Mouse (Mus musculus) Patski (cell line): Measurements from ENCODE around the gene Kcnj11. TPM values are rescaled to one million over a fixed set of nuclear protein-coding genes. Genes with fewer than 3 reads are reported as not detected.

Source experiments
- ATAC-seq: fragments of 100-300 bp; one replicate; pipeline ENCODE4 v1.8.0; 2021
- CTCF ChIA-PET: fragments of 350-600 bp; sonication (Branson Sonifier 250); formaldehyde crosslinking; loops from one replicate; lab custom pipeline; 2022; ENCODE audit warnings: inconsistent platforms; lab: Charles Lee
- POLR2A ChIA-PET: fragments of 350-600 bp; sonication (Branson Sonifier 250); formaldehyde crosslinking; loops from one replicate; lab custom pipeline; 2022; ENCODE audit warnings: antibody characterized with exemption, inconsistent platforms; lab: Charles Lee
- DNase-seq: peaks from one replicate; pipeline ENCODE4 v3.0.0-alpha.2; 2011; ENCODE audit warnings: low read depth, low spot score
- H3K27me3 ChIP-seq: fragments of 371-371 bp; one replicate; pipeline ENCODE4 v1.5.1; 2021
- CTCF ChIP-seq: fragments of 100-300 bp; IDR thresholded peaks from one replicate; pipeline ENCODE4 v1.5.1; 2021
- in situ Hi-C: fragments of 300-500 bp; cut with MboI; formaldehyde crosslinking; loops from 3 replicates; pipeline ENCODE4 v1.11.1; 2018; ENCODE audit warnings: low pct_unique_long_range_greater_than_20kb, mixed read lengths
- polyA plus RNA-seq: library from polyadenylated mRNA; unstranded; gene quantifications from one replicate; pipeline ENCODE4 v1.2.3, GENCODE M21; 2021

The Kcnj11 gene
- polyA plus RNA-seq, 1 experiment from 2014 or later, result 0.06 TPM

GRCm38 (mm10) chr7:46084839-46085513 is 15.6 kb downstream of the Kcnj11 start:
- no peak for DNase-seq
- ChIA-PET POLR2A (no interaction called here), CTCF (interaction anchor here (0.8 kb wide), 1 partner anchor 11 kb away, joined by 4 read pairs; no protein-coding TSS in a partner anchor)
- ATAC-seq, result no peak
- no peaks in the 10 kb centered on the region for H3K27me3 ChIP-seq
- in situ Hi-C loops, result no loop called here
- no peak for TF ChIP-seq CTCF

- ATAC-seq (no peak), DNase-seq (no peak)
- CTCF ChIA-PET, result interaction anchor here (0.9 kb wide), 1 partner anchor 12 kb away, joined by 3 read pairs; no protein-coding TSS in a partner anchor
- no peaks in the 10 kb centered on the region for H3K27me3 ChIP-seq
- POLR2A ChIA-PET, result no interaction called here
- in situ Hi-C loops, result no loop called here
- no peak for TF ChIP-seq CTCF
Observed at GRCm38 (mm10) chr7:46084024-46084423, 16.5 kb downstream of the Kcnj11 start.

GRCm38 (mm10) chr7:46077675-46078074 is 22.9 kb downstream of the Kcnj11 start:
- ChIA-PET POLR2A (no interaction called here), CTCF (no interaction called here)
- no peak for TF ChIP-seq CTCF
- in situ Hi-C loops, result no loop called here
- no peaks in the 10 kb centered on the region for H3K27me3 ChIP-seq
- no peak for ATAC-seq
- no peak for DNase-seq

GRCm38 (mm10) chr7:46076844-46077243 is 23.7 kb downstream of the Kcnj11 start:
- no peak for TF ChIP-seq CTCF
- H3K27me3 ChIP-seq, result no peaks in the 10 kb centered on the region
- in situ Hi-C loops, result no loop called here
- CTCF ChIA-PET, result no interaction called here
- ATAC-seq (no peak), DNase-seq (no peak)
- POLR2A ChIA-PET, result no interaction called here

- no peaks in the 10 kb centered on the region for H3K27me3 ChIP-seq
- DNase-seq, result no peak
Observed at GRCm38 (mm10) chr7:46068831-46069230, 31.7 kb downstream of the Kcnj11 start.

GRCm38 (mm10) chr7:46063296-46063695 is 37.3 kb downstream of the Kcnj11 start:
- ChIA-PET POLR2A (no interaction called here), CTCF (interaction anchor here (1.1 kb wide), 1 partner anchor 19 kb away, joined by 3 read pairs; no protein-coding TSS in a partner anchor)
- in situ Hi-C loops, result no loop called here
- ATAC-seq, result no peak
- no peaks in the 10 kb centered on the region for H3K27me3 ChIP-seq
- no peak for DNase-seq
- TF ChIP-seq CTCF, result no peak

More at GRCm38 (mm10) chr7:46068831-46069230, 31.7 kb downstream of the Kcnj11 start:
- in situ Hi-C loops, result no loop called here
- no peak for ATAC-seq
- POLR2A ChIA-PET, result interaction anchor here (0.5 kb wide), 2 partner anchors 68 to 172 kb away, joined by 3 to 4 read pairs; partner anchors contain the start of genes Syngr4 and Tmem143
- CTCF ChIA-PET, result no interaction called here
- no peak for TF ChIP-seq CTCF

GRCm38 (mm10) chr7:46061614-46062013 is 39.0 kb downstream of the Kcnj11 start:
- DNase-seq (no peak), ATAC-seq (no peak)
- no peaks in the 10 kb centered on the region for H3K27me3 ChIP-seq
- ChIA-PET CTCF (no interaction called here), POLR2A (no interaction called here)
- TF ChIP-seq CTCF, result no peak
- in situ Hi-C loops, result no loop called here

GRCm38 (mm10) chr7:46060688-46061087 is 39.9 kb downstream of the Kcnj11 start:
- DNase-seq, result no peak
- CTCF ChIA-PET, result no interaction called here

GRCm38 (mm10) chr7:46058882-46059281 is 41.7 kb downstream of the Kcnj11 start:
- ChIA-PET CTCF (no interaction called here), POLR2A (no interaction called here)
- ATAC-seq (no peak), DNase-seq (no peak)
- no peaks in the 10 kb centered on the region for H3K27me3 ChIP-seq
- TF ChIP-seq CTCF, result no peak
- in situ Hi-C loops, result no loop called here

More at GRCm38 (mm10) chr7:46060688-46061087, 39.9 kb downstream of the Kcnj11 start:
- POLR2A ChIA-PET, result no interaction called here
- no peak for TF ChIP-seq CTCF
- in situ Hi-C loops, result no loop called here
- no peak for ATAC-seq
- no peaks in the 10 kb centered on the region for H3K27me3 ChIP-seq

- POLR2A ChIA-PET, result no interaction called here
- ATAC-seq (no peak), DNase-seq (no peak)
- H3K27me3 ChIP-seq, result no peaks in the 10 kb centered on the region
- in situ Hi-C loops, result no loop called here
- no peak for TF ChIP-seq CTCF
- CTCF ChIA-PET, result no interaction called here
Observed at GRCm38 (mm10) chr7:46053566-46053965, 47.0 kb downstream of the Kcnj11 start.

- POLR2A ChIA-PET, result no interaction called here
- no peaks in the 10 kb centered on the region for H3K27me3 ChIP-seq
- ATAC-seq (no peak), DNase-seq (no peak)
- CTCF ChIA-PET, result no interaction called here
- no peak for TF ChIP-seq CTCF
- in situ Hi-C loops, result no loop called here
Observed at GRCm38 (mm10) chr7:46052161-46052821, 48.3 kb downstream of the Kcnj11 start.
